Comparison of ENCODE assay signal across 13 mouse cellular contexts in the genomic region with DNA sequence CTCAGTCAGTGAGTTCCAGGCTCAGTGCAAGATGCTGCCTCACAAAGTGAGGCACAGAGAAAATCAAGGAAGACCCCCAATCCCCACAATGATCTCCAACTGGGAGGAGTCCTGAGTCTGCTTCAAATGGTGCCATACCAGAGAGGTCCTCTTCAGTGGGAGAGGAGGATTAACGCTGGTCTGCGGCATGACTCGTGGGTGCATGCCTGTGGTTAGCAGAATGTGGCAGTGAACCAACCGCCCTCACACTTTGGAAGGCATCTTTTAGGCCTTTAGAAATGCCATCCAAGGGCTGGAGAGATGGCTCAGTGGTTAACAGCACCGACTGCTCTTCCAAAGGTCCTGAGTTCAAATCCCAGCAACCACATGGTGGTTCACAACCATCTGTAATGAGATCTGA.
"Had no signal": no experiment of that assay in that cellular context is flagged by ENCODE, and none has a peak within 500 bp of the region (broad histone marks: within the 10 kb centered on the region; RNA-seq: fewer than 3 reads in every experiment).

No protein-coding gene starts in this region.

- H3K4me1 ChIP-seq: embryonic facial prominence, embryonic 12.5 days; embryonic facial prominence, embryonic 13.5 days had no signal

- H3K27ac ChIP-seq: embryonic facial prominence, embryonic 10.5 days; embryonic facial prominence, embryonic 12.5 days; embryonic facial prominence, embryonic 13.5 days; embryonic facial prominence, embryonic 15.5 days; forebrain, embryonic 10.5 days; forebrain, embryonic 12.5 days; forebrain, embryonic 13.5 days; gastrocnemius, adult 2 months; heart, adult 2 months had no signal

- H3K4me2 ChIP-seq: embryonic facial prominence, embryonic 12.5 days; embryonic facial prominence, embryonic 13.5 days; embryonic facial prominence, embryonic 15.5 days; forebrain, embryonic 12.5 days; forebrain, embryonic 13.5 days; forebrain, embryonic 15.5 days had no signal

- DNase-seq: heart, adult 11 months had no signal

- H3K9ac ChIP-seq: embryonic facial prominence, embryonic 12.5 days; embryonic facial prominence, embryonic 13.5 days; embryonic facial prominence, embryonic 15.5 days; forebrain, embryonic 12.5 days; forebrain, embryonic 13.5 days; forebrain, postnatal 0 days had no signal

- H3K27me3 ChIP-seq: embryonic facial prominence, embryonic 12.5 days; embryonic facial prominence, embryonic 13.5 days; embryonic facial prominence, embryonic 15.5 days; forebrain, embryonic 15.5 days had no signal

- H3K9me3 ChIP-seq: embryonic facial prominence, embryonic 10.5 days; embryonic facial prominence, embryonic 12.5 days; embryonic facial prominence, embryonic 13.5 days; embryonic facial prominence, embryonic 15.5 days; forebrain, embryonic 10.5 days; forebrain, embryonic 12.5 days; forebrain, embryonic 13.5 days; forebrain, embryonic 15.5 days had no signal

- H3K4me3 ChIP-seq: embryonic facial prominence, embryonic 10.5 days; embryonic facial prominence, embryonic 12.5 days; embryonic facial prominence, embryonic 13.5 days; embryonic facial prominence, embryonic 15.5 days; erythroblast, embryonic 14.5 days; forebrain, embryonic 10.5 days; forebrain, embryonic 12.5 days; forebrain, embryonic 13.5 days; forebrain, embryonic 15.5 days; gastrocnemius, adult 2 months; heart, adult 2 months had no signal
